Mouse (Mus musculus): Measurements from ENCODE around the gene Tcf3. TPM values are rescaled to one million over a fixed set of nuclear protein-coding genes. Genes with fewer than 3 reads are reported as not detected.

Tcf3 gene
- polyA plus RNA-seq, 2 experiments from 2014 or later = 9.3 to 10.7 TPM

DNA sequence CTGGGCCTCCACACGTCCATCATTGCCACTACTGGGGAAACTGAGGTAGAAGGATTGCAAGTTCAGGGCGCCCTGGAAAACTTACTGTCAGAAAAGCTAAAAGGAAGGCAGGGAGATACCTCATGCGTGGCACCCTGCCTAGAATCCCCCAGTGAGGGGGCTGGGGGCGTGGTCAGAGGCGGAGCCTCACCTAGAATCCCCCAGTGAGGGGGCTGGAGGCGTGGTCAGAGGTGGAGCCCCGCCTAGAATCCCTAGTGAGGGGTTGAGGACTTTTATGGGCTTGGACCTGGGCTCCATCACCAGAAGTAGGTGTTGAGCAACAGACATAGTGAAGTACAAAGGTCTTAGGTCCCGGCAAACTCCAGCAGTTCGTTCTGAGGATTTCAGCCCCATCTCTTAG lies 2.8 kb upstream of the Tcf3 start:
- no peak for ATAC-seq

DNA sequence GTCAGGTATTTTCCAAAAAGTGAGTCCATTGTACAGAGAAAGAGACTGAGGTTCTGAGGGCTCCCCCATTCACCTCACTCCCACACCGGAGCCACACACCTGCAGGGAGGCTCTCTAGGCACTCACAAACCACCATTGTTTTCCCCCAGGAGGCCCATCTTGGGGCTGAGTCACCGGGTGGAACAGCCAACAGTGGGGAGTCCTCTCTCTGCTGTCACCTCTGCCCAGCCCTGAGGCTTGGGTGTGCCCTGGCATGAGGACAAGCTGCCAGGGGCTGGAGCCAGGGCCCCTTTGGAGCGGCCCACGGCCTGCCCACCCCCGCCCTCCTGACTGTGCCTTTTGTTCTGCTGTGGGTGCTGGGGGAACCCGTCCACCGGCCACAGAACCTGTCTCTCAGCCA lies 2.3 kb upstream of the Tcf3 start:
- ATAC-seq = no peak

DNA sequence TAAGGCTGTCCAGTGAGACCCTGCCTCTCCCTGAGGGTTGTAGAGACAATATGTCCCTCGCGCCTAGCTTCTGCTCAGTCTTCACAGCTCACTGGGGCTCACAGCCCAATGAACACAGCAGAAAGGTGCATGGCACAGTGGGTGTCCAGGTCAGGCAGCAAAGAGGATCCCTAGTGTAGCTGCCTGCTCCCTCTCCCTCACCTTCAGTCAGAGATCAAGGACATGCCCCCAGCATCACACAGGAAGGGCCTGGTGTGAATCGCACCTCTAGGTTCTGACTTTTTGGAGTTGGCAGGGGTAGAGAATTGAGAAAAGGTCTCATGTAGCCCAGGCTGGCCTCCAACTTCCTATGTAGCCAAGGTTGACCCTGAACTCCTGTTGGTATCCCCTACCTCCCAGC lies 1.4 kb upstream of the Tcf3 start:
- ATAC-seq = no peak

DNA sequence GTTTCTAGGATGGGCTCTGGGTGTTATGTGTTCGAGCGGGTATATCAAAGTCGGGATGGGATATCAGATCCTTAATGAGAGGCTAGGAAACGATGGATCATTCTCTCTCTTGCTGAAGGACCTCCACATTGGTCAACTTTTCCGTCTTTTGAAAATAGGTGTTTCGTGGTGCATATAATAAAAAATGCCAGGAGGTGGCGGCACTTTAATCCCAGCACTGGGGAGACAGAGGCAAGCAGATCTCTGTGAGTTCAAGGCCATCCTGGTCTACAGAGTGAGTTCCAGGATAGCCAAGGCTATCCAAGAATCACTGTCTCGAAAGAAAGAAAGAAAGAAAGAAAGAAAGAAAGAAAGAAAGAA lies 766 bp upstream of the Tcf3 start:
- peak; percentile 1 for ATAC-seq

DNA sequence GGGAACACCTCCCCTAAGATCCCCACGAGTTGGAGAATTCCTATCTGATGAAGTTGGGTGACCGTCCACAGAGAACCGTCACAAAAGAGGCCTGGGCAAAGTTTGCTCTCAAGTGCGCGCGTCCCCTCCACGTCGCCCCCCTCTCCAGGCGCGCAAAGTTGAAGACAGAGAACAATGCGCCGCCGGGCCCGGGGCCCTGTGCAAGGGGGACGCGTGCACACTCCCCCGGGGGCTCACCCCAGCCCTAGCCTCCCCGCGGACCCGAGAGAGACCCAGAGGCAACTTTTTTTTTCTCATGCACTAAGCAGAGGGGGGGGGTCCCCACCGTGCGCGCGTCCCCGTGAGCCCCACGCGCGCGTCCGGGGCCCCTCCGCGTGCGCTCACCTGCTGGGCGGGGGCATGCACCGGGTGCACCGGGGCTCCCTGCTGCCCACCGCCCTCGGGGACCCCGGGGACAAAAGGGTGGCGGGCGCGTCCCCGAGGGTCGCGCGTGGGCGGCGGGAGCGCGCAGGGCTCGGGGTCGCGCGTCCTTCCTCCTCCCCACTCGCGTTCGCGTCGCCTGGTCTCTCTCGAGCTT lies 423 bp downstream of the Tcf3 start:
- ATAC-seq = no peak

DNA sequence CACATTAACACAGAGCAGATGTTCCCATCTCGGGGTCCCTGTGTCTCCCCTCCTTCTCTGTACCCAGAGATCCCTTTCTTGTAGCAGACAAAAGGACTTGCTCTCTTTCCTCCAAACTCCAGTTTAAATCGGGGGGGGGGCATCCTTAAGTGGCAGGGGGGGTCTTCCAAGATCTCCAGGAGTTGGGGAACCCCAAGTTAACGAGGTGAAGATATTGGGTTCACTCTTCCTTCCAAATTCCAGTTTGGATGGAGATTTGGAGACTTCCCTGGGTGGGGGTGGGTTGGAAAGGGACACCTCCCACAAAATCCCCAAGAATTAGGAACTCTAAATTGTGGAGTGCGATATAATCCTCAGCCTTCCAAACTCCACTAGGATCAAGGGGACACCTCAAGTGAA lies 1.1 kb downstream of the Tcf3 start:
- no peak for ATAC-seq

DNA sequence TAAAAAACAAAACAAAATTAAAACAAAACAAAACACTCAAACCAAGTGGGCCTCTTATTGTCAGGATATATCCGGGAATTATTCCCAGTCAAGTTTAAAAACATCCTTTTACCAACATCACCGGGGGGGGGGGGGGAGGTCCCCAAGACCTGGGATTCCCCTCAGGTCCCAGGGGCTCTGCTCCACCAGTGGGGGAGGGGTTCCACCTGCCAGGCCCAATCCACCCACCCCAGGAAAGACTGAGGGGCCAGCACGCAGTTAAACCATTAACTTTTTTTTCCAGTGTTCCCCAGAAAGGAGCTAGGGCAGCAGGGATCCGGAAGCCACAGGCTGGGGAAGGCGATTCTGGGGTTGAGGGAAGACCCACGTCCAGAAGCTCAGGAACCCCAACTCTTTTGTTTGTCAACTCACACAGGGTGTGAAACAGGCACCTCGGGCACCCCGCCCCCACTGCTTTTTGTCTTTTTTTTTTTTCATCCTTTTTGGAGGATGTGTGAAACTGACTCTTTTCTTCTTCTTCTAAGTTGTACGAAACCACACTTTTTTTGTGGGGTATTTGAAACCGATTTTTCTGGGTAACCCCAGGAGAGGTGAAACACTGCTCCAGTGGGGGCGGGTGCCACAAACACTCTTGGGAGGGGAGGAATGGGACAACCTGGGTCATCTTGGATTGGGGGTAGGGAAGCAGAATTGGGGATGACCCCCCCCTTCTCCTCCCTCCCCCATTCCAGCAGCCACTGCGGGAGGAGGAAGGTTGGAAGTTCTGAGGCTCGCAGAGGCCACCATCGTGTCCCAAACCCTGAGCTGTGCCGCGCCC lies 1.7 kb downstream of the Tcf3 start:
- ATAC-seq = no peak

DNA sequence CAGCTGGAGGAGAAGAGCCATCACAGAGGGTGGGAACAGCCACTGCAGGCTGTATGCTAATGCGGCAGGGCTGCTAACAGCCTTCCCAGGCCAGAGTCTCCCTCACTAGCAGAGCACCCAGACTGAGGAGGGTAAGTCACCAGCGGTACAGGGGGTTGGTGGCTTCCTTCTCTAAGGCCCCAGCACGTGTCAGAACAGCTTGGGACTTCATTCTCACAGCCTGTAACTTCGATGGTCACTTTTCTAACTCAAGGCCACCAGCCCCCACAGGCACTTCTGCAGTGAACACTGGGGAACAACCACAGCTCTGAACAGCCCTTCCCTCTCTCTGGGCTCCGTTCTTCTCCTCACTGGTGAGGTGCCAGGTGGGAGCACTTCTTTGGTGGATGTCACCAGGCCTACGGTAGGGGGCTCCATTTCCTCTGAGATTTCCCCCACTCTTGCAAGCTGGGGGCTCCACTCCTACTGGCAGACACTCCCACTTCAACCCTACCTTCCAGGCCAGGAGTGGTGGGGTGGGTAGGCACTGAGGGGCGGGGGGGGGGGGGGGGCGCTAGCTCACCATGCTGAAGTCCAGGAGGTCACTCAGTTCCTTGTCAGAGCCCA lies 3.0 kb downstream of the Tcf3 start:
- no peak for ATAC-seq

DNA sequence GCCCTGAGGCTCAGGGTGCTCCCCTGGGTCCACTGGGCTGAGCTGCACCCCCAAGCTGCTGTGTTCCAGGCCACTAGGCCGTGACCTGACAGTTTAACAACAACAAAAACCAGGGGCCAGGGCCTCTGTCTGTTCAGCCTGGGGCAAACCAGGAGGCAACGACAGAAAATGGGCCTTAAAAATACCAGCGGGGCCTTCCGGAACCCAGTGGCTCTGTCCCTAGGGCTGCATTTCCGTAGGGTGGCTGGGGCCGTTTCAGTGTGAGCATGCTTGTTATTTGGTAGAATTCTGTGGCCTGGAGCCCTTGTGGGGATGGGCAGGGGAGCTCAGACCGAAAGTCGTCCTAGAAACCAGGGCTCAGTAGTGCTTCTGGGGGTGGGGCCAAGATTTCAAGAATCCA lies 3.6 kb downstream of the Tcf3 start:
- ATAC-seq = no peak

DNA sequence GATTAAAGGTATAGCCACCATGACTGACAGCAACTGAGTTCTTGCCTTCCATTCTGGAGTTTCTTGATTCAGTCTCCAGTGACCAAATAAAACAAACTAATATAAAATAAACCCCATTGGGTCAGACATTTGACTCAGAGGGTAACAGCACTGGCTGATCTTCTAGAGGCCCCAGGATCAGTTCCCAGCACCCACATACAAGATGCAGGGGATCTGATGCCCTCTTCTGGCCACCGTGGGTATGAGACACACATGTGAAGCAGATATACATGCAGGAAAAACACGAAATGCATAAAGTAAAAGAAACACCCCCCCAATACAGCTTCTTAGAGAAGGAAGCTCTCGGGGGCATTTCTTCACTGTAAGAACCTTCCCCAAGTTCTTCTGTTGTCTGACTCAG lies 8.4 kb downstream of the Tcf3 start:
- no peak for ATAC-seq

DNA sequence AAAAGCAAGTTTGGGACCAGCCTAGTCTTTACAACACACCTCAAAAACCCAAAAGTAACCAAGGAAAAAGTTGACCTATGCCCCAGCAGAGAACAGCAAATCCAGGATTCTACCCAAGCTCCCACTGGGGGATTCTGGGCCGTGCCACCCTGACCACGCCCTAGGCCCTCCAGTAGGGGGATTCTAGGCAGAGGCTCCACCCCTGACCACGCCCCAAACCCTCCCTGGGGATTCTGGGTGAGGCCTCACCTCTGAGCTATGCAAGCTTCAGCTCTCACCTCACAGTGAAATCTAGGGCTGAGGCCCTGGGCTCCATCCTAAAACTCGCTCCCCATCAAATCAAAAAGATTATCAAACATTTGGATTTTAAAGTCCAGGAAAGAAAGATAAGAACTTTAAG lies 9.9 kb downstream of the Tcf3 start:
- no peak for ATAC-seq

DNA sequence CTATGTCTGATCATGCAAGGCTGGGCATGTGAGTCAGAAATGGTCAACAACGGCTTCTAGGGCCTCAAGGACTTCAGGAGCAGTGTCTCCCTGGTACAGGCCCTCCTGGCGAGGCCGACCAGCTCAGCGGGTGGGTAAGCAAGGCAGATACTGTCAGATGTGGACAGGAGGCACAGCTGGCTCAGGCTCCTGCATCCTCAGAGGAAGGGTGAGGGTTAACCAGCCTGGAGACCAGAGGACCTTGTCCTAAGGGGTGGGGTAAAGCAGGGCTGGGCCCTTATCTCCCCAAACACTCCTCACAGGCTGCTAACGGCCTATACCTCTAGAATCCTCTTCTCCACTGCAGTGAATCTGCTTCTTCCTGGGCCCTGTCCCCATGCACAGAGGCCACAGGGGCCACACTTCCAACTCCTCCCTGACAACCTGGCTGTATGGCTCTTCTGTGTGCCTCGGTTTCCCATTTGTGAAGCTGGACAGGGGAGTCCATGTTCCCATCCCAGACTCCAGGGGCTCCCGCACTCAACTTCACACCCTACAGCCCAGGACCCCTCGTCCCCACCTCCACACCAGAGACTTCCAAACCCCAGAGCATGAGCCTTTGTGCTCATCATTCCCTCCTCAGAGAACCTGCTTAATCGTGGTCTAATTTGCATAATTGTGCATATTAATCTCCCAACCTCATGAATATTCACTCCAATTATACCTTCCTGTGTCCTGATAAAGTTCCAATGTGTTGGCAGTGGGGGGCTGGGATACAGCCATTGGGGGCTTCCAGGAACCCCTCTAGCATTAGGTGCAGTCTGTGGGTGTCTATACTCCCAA lies 11.6 kb downstream of the Tcf3 start:
- no peak for ATAC-seq

DNA sequence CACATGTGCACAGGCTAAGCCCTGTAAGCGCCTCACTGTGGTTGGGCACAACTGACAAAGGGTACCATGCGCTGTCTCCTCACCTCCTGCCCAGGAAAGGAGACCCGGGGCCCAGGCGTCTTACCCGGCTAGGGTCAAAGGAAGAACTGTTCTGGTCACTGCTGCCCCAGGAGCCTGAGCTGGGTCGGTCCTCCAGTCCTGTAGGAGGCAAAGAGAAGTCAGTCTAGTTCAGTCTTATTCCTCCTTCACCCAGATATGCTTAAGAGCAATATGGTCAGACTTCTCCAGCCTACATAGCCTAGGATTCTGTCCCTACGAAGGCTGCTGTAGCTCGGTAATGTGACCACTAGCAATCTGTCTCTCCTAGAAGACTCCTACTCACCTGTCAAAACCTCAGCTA lies 12.2 kb downstream of the Tcf3 start:
- ATAC-seq = no peak

DNA sequence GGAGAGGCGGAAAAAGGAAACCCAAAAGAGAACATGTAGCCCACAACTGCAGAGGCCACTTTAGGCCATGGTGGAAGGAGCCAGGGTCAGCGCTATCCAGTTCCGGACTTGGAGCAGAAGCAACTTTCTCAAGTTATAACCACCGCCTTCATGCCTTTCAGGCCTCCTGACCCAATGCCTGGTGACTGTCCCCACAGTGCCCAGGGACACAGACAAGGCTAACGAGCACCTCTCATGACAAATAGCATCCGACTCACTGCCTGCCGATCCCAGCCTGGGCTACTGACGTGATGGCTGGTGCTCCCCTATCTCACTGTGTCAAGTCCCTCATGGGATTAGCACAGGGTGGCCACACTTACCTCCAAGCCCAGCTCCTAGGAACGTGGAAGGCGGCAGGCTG lies 12.7 kb downstream of the Tcf3 start:
- no peak for ATAC-seq

DNA sequence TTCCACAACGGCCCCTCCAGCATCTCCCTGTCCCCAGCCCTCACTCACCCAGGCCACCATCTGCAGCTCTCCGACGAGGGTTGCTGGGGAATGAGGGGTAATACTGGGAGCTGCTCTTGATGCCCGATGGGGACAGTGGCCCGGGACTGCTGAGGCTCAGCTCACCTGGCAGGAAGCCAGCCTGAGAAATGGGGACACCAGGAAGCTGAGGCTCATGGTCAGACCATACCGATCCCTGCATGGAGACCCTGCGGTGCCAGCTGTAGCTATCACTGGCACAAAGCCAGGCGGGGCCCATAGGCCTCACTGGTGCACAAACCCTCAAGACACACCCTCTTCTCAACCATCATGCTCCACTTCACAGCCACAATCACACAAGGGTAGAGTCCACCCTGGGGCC lies 14.0 kb downstream of the Tcf3 start:
- ATAC-seq = no peak

DNA sequence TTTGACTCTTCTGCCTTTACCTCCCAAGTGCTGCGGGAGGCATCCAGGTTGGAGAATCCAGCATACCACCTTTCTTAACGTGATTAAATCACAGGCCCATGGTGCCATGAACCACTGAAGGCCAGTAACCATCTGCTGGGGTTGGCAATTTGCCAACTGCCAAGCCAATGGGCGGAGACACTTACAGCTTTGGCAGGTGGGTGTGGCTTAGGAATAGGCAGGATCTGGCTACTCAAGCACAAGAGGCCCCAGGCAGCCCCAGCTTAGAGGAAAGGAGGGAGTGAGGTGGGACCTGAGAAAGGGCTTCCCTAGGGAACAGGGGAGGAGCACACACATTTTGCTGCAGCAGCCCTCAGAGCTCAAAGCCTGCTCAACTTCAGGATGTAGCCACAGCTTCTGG lies 15.1 kb downstream of the Tcf3 start:
- ATAC-seq = no peak

DNA sequence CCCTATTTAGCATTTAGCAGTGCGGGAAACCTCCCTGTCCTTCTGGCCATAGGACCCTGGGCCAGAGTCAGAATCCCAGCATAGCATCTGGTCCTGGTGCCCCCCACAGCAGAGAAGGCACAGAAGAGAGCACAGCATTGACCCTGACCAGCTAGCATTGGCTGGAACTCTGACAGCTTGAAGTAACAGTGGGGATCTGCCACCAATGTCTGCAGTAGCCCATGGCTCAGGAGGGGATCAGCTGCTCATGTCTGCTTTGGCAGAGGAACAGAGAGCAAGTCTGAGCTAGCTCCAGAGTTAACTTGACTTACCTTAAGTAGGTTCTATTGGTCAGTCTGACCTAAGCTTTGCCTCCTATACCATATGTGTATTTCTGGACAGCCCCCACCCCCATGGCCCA lies 15.6 kb downstream of the Tcf3 start:
- ATAC-seq = no peak

DNA sequence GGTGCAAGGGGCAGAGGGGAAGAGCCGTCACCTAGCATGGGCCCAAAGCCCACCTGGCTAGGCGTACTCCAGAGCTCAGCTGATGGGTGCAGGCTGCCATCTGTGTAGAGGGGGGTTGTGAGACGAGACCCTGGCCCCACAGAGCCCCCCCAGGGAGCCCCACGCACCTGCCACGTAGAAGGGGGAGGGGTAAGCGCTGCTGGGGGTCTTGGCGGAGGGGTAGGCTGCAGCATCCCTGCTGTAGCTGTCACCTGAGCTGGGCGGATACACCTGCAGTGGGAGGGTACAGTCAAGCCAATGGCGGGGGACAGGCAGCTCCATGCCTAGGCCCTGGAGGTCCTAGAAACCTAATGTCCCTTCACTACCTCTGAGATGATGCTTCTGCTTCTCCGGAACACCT lies 16.1 kb downstream of the Tcf3 start:
- no peak for ATAC-seq

DNA sequence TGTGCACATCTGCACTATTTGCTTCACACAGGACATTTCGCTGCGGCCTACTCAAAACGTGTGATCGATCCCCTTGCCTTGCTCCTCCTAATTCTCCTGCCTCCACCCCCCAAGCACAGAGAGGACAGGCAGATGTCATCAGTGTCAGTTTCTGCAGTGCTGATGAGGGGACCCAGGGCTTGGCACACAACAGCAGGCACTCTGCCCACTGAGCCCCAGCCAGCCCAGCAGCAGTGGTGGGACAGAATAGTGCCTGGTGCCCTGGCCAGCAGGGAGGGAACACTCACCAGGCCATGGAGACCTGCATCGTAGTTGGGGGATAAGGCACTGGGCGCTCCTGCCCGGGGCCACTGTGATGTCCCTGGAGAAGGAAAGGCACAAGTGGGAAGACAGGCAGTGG lies 17.9 kb downstream of the Tcf3 start:
- no peak for ATAC-seq

DNA sequence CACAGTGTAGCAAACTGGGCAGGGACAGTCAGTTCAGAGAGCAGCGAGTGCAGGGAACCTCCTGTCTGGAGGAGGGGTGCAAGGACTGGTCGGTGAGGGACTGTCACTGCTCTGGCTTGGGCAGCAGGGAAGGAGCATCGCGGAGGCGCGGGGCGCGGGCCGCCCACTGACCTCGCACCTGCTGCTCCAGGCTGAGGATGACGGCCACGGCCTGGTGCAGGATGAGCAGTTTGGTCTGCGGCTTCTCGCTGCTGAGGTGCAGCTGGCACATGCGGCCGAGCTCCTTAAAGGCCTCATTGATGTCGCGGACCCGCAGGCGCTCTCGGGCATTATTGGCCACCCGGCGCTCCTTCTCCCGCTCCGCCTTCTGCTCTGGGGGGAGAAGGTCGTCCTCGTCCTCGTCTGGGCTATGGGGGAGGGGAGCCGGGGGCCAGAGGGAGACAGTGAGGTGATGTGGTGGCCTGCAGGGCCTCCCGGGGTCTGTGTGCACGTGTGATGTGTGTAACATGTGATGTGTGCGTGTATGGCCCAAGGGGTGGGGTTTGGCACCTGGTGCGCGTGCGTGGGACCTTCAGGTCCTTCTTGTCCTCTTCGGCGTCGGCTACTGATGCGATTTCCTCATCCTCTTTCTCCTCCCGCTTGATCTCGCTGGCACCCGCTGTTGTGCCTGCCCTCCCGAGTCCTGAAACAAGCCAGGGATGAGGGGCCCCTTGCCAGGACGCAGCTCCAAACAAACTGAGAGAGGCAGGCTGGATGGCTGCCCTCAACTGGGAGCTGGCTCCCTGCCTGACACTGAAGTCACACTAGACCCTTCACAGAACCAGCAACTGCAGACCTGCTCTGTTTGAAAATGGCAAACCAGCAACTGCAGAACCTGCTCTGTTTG lies 20.5 kb downstream of the Tcf3 start:
- no peak for ATAC-seq

DNA sequence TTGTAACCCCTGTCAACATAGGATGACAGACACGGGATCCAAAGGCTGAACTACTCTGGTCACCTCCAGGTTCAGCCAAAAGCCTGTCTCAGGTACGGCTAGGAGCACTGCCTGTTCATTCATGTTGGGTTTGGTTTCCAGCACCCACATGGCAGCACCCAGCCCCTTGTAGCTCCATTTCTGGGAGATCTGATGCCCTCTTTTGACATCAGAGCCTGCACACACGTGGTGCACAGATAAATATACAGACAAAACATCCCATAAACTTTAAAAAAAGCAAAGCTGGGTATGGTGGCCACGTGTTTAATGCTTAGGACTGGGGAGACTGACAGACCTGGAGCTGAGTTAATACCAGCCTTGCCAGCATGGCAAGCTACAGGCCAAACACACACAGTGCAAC lies 25.5 kb downstream of the Tcf3 start:
- no peak for ATAC-seq

DNA sequence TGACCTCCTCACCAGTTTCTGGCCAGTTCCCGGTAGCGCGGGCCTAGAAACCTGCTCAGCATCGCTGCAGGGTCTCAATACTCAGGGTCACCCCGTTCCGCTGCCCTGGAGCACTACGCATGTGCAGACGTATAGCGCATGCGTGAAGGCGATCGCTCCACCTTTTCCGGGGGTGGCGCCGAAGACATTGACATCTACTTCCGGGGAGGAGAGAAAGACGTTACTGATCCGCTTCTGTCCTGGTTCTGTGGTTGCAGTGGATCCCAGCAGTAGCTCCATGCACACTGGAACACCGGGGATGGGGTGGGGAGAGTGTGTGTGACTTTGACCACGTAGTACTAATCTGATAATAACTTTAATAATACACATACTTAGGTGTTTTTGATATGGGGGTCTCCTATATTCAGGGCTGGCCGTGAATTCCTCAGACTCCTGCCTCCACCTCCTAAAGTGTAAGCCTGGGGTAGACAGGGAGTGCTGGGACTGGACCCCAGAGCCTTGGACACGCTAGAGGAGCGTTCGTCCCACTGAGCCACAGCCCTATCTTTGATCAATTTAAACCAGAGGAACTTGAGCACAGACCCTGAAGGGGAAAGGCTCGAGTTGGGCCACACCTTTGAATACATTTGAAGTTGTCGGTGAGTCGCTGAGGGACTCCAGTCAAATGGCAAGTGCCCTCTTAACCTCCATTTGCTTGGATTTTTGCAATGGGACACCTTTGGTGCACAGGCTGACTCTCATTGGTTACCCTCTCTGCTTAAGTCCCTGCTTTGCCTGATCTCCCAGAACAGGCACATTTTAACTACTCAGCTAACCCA lies 26.6 kb downstream of the Tcf3 start, which contains the start of gene Uqcr11:
Gene Uqcr11 (minus strand): TSS at position 147 of the 818 bp plus-strand sequence.
- peak; percentile 88 for ATAC-seq

Measured in activated CD4-positive, CD25-positive, alpha-beta regulatory T cell, adult 4 months (primary cell).